Mouse (Mus musculus) cerebellum, adult 9-11 months (tissue): ENCODE results near the gene Lcn12.
A peak's percentile ranks its signal among the peaks of the same experiment; 100 is the strongest.

ENCODE experiments used
- DNase-seq: peaks from one replicate; pipeline ENCODE4 v3.0.0; 2022

Lcn12 gene

GRCm38 (mm10) chr2:25458911-25459310 lies 34.8 kb downstream of the Lcn12 start:
- DNase-seq, result peak; percentile 73

DNA sequence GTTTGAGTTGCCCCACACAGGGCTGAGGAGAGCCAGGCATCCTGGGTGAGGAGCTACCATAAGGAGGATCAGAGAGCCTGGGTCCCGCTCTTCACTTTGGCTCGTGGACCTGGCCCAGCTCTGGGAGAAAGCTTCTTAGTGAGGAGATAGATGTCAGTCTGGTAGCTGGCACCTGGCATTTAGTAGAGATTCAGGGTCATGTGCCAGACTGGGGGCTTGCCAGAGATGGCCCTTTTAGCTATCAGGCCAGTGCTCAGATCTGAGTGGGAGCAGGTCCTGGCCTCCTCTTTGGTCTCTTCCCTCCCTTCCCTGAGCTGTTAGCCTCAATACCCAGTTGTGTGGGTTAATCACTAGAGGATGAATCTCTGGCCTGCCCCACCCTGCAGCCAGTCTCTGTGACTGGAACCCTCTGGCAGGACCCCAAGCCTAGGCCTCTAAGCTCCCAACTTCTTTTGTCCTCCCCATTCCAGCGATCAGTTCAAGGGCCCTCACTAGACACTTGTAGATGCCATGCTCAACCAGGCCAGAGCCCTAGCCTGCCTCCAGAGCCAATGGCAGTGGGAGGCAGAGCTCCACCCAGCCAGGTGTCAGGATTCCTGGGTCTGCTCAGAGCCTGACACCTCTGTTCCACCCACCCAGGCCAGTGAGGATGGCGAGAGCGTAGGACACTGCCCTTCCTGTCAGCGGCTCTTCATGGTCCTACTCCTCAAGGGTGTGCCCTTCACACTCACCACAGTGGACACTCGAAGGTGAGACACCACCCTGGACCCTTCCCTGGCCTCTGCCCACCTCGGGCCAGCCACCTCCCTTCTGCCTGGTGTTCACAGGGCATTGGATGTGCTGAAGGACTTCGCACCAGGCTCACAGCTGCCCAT lies 36.5 kb downstream of the Lcn12 start:
- DNase-seq, result peak; percentile 74

- DNase-seq, result no peak
Observed at GRCm38 (mm10) chr2:25456205-25456953, 37.3 kb downstream of the Lcn12 start, which contains the start of gene Clic3. Gene Clic3, plus strand, starts transcription at chr2:25456838.

DNA sequence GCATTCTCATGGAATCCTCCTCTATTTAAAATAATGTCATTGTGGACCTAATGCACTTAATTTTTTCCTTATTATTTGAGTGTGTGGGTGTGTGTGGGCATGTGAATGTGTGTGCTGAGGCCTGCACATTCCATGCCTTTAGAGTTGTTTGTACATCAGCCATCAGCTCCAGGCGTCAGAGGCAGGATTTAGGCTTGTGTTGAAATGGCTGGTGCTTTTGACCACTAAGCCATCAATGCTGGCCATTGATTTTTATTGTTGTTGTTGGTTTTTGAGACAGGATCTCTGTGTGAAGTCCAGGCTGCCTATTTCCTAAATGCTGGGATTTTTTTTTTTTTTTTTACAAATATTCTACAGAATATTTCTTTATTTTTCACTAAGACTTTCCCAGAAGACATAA lies 40.8 kb downstream of the Lcn12 start:
- DNase-seq, result no peak

GRCm38 (mm10) chr2:25450853-25451647 lies 42.7 kb downstream of the Lcn12 start:
- no peak for DNase-seq

DNA sequence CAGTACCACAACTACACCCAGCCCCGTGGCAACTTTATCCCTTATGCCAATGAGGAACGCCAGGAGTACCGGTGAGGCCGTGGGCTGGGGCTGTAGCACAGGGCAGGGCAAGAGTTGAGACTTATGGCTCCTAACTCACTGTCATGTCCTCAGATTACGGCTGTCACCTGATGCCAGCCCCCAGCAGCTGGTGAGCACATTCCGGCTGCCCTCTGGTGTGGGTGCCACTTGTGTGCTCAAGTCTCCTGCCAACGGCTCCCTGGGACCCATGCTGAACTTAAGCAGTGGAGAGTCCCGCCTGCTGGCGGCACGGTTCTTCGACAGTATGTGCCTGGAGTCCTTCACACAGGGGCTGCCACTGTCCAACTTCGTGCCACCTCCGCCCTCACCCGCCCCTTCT lies 51.0 kb downstream of the Lcn12 start:
- peak; percentile 37 for DNase-seq

DNA sequence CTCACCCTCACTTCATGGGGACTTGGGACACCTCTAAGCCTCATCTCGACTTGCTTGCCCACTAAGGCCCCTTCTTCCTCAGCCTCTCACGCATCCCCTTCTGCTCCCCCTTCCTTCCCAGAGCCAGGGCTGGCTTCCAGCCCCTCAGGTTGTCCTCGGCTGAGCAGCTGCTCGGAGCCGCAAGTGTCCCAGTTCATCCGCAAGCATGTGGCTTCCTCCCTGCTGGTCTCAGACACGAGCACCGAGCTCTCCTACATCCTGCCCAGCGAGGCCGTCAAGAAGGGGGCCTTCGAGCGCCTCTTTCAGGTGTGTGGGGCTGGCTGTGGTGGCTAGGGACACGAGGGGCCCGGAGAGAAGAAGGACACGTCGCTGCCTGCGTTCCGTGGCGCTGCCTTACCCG lies 52.6 kb downstream of the Lcn12 start:
- DNase-seq, result peak; percentile 61
